Mouse (Mus musculus) natural killer cell, adult 2 months (primary cell): Measurements from ENCODE around the gene Vwa2.

ENCODE experiments used
- DNase-seq, 2 experiments: peaks; one replicate each; pipeline ENCODE4 v3.0.0; 2022; ENCODE audit warnings: low spot score in 2 of 2

Vwa2 gene

GRCm38 (mm10) chr19:56949868-56950267 is 75.8 kb downstream of the Vwa2 start:
- no peak for DNase-seq

- DNase-seq = no peak
Observed at GRCm38 (mm10) chr19:56950818-56951217, 76.8 kb downstream of the Vwa2 start.

- no peak for DNase-seq
Observed at GRCm38 (mm10) chr19:56953856-56954255, 79.8 kb downstream of the Vwa2 start.

GRCm38 (mm10) chr19:56954857-56955256 is 80.8 kb downstream of the Vwa2 start:
- no peak for DNase-seq

- no peak for DNase-seq
Observed at GRCm38 (mm10) chr19:56955568-56956513, 81.8 kb downstream of the Vwa2 start.

GRCm38 (mm10) chr19:56958011-56958410 is 84.0 kb downstream of the Vwa2 start:
- no peak for DNase-seq

- DNase-seq = no peak
Observed at GRCm38 (mm10) chr19:56958582-56959021, 84.6 kb downstream of the Vwa2 start.

GRCm38 (mm10) chr19:56959057-56959456 is 85.0 kb downstream of the Vwa2 start:
- no peak for DNase-seq

- no peak for DNase-seq
Observed at GRCm38 (mm10) chr19:56959601-56960000, 85.6 kb downstream of the Vwa2 start.
